Mouse (Mus musculus): Measurements from ENCODE around the gene Ube2b.

The Ube2b gene

DNA sequence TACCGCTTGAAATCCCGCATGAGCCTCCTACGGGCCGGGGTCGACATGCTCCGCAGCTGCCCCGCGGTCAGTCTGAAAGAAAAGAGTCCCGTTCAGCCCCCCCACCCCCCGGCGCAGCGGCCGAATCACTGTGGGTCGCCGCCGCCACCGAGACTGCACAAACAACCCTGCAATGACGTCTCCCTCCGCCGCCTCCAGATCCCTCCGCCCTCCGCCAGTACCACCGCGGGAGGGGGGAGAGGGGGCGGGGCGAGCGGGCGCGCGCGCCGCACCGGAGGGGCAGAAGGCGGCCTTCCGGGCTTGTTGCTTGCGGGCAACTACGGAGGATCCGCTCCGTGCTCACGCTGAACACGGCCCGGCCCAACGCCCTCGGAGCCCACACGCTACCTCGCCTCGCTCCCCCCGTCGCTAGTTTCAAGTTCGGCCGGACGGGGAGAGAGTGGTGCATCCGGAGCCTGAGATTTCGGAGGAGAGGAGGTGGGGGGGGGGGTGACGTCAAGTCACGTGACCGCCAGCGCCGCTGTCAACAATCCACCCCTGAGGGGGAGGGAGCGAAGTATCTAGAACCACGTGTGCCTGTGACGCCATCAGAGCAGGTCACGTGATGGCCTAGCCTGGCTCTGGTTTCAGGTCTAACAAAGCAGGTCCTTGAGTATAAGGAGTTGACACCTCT is at the start of gene Ube2b:
TSS of gene Ube2b (minus strand) at position 473 of the 673 bp plus-strand sequence.
- peak; percentile 96 for DNase-seq

DNA sequence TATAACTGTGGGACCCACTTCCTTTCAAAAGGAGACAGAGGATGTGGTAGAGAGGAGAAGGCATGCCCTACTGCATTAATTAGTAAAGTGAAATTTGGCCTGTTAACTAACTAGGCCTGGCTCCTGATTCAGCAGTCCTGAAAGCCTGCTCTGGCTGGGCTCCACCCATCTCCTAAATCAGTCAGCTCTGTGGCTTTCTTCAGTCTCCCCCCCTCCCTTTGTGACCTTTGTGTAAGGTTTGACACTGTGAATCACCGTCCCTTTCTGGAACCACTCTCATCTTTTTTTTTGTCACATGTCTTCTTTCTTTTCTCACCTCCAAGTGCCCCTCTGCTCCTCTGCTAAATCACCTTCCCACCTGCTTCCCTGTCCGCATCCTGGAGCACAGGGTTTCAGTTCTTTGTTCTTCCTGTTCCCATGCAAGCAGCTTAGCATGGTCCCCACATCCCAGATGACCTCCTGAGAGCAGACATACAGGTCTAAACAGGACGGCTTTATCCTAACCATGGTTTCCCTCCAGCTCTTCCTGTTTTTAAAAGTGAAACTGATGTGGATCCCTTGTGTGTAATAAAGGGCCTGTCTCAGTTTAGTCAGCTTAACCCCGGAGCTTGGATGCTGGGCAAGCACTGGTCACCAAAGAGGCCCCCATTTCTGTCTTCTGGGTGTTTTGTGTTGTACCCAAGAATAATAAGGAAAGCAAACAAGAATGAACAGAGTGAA is 46.0 kb upstream of the Ube2b start:
- DNase-seq: no peak

DNA sequence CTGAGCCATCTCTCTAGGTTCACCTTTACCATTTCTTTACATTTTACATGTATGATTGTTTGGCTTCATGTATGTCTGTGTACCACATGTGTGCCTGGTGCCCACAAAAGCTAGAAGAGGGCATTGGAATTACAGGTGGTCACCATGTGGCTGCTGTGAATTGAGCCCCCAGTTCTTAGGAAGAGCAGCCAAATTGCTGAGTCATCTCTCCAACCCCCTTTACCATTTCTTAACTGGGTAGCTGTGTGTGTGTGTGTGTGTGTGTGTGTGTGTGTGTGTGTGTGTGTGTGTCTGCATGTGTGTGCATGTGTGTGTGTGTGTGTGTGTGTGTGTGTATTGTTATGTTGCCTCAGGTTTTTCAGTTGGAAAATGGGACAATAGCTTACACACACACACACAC is 43.6 kb upstream of the Ube2b start:
- no peak for DNase-seq

DNA sequence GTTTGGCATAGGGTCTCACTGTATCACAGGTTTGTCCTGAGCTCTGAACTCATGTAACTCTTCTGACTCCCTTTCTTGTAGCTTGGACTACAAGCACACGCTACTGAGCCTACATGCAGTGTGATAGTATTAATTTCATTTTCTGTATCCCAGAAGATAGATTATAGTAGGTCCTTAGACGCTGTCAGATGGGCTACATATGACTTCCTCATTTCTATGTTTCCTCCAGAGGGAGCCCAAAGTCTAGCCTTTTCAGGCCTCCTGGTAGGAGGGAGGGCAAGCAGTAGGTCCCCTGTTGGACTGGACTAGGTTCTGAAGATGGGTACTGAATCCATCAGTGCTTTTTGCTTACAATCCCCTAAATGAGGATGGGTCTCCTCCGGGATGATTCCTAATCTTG is 42.7 kb upstream of the Ube2b start:
- no peak for DNase-seq

DNA sequence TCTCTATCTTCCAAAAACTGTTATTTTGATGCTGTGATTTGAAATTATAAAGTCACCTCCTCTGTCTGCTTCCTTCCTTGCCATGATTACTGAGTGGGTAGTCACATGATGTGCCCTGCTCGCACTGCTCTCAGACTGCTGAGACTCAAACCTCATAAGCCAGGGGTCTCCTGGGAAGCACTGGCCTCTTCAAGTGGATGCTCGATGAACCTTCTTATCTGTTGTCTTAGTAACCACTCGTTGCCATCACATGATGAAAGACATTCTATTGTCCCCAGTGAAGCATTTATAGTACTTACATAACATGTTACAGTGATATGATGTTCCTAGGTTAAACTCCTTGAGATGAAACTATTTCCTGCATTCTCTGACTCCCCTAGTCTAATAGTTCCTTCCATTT is 37.1 kb upstream of the Ube2b start:
- no peak for DNase-seq

GRCm38 (mm10) chr11:52035905-52036304 is 35.3 kb upstream of the Ube2b start:
- no peak for DNase-seq

DNA sequence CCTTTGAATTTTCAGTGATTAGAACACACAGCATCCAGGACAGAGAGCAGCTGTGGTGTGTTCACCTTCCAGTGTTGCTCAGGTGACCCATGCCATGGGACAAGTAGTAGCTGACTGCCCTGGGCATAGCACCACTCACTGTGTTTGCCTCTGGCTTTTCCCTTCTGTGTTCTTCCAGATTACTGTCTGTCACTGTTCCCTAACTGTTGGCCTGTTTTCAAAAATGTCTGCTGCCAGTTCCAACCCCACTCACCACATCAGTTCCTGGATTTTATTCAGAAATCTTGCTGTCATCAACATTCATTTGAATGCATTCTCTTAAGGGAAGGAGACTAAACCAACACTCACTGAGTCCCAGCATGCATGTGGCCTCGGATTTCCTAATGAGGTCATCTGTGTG is 33.4 kb upstream of the Ube2b start:
- DNase-seq: no peak

DNA sequence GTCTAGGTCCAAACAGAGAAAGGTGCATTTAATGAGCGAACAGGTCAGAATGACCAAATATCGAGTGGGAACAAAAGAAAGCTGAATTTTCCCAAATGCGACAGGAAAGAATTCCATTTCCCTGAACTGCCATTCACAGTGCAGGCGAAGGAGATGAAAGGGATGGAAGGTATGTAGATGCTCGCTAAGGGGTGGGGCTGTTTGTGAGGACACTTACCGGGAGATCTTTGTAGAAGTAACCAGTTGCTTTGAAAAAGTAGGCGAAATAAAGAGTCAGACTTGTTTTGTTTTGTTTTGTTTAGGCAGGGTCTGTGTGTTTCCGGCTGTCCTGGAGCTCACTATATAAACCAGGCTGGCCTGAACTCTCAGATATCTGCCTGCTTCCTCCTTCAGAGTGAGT is 31.8 kb upstream of the Ube2b start:
- no peak for DNase-seq

DNA sequence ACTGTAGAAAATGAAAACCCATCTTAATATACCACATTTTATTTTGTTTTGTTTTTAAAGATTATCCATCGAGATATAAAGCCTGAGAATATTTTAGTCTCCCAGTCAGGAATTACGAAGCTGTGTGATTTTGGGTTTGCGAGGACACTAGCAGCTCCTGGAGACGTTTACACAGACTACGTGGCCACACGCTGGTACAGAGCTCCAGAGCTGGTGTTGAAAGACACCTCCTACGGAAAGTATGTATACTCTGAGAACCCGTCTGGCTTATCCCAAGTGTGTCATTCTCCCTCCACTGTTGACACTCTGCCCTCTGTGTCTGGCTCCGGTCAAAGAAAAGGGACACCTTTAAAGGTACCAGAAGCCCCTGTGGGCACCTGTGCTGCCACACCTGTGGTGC is 17.7 kb upstream of the Ube2b start:
- DNase-seq: no peak

- DNase-seq: no peak
Measured at GRCm38 (mm10) chr11:52011541-52011940, 11.0 kb upstream of the Ube2b start.

- DNase-seq: no peak
Measured at GRCm38 (mm10) chr11:52011011-52011410, 10.4 kb upstream of the Ube2b start.

- DNase-seq: no peak
Measured at GRCm38 (mm10) chr11:52005586-52005985, 5.0 kb upstream of the Ube2b start.

DNA sequence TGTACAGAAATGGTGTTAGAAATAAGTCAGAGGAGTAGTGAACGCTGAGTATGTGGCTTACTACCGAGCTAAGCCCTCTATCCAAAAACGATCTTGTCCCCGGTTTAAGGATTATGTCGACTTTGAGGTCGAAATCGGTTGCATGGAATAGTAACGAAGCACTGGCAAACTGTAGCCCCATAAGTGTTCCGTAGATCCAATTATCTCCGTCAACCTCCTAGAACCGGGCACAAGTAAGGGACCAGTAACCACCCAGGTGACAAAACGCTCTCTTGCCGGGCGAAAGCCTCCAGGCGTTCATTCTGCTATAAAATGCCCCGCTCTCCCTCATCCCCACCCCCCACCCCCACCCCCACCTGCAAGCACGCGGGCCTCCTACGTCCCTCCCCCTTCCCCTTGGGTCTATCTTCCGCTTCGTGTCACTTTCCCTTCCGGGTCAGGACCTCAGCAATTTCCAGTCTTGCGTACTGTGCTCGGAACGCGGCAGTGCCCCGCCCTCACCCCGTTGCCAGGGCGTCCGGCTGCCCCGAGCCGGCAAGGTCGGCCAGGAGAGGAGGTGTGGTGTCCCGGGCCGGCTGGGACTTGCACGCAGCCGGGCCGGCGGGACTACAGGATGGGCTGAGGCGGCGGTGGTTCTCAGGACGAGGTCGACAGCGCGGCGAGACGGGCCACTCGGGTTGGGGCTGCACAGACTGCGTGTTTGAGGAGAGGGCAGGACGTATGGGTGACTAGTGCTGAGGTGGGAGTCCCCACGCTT is 3.4 kb upstream of the Ube2b start, which contains the start of gene Cdkl3:
TSS of gene Cdkl3 (plus strand) at position 450 of the 757 bp plus-strand sequence.
- peak; percentile 80 for DNase-seq

DNA sequence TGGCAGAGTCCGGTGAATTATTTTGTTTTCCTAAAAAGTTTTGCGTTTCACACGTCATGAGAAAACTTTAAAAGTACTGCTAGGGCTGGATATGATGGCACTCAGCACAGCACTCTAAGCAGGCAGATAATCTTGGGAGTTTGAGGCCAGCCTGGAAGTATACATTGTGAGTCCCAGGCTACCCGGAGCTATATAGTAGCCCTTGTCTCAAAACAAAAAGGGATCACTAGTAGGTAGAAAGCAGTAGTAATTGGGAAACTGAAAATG is 2.9 kb upstream of the Ube2b start:
- no peak for DNase-seq

DNA sequence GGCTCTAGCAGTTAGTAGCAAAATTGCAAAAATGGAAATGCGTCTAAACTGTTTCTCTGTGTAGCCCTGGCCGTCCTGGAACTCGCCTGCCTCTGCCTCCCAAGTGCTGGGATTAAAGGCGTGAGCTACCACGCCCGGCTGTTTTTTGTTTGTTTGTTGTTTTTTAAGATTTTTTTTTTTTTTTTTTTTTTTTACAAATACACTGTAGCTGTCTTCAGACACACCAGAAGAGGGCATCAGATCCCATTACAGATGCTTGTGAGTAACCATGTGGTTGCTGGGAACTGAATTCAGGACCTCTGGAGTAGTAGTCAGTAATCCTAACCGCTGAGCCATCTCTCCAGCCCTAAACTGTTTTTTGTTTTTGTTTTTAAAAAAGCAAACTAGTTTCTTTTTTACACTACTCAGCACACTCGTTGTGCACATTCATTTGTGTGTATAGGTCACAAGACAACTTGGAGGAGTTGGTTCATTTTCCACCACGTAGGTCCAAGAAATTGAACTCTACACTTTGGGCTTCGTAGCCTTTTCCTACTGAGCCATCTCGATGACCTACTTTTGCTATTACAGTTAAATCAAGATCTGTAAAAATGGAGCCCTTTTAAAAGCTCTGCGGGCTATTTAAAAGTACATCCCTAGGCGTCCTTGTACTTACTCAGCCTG is 2.4 kb upstream of the Ube2b start:
- DNase-seq: no peak

- DNase-seq: no peak
Measured at GRCm38 (mm10) chr11:52001861-52002260, 1.3 kb upstream of the Ube2b start.

GRCm38 (mm10) chr11:52001341-52001740 is 779 bp upstream of the Ube2b start:
- DNase-seq: no peak

DNA sequence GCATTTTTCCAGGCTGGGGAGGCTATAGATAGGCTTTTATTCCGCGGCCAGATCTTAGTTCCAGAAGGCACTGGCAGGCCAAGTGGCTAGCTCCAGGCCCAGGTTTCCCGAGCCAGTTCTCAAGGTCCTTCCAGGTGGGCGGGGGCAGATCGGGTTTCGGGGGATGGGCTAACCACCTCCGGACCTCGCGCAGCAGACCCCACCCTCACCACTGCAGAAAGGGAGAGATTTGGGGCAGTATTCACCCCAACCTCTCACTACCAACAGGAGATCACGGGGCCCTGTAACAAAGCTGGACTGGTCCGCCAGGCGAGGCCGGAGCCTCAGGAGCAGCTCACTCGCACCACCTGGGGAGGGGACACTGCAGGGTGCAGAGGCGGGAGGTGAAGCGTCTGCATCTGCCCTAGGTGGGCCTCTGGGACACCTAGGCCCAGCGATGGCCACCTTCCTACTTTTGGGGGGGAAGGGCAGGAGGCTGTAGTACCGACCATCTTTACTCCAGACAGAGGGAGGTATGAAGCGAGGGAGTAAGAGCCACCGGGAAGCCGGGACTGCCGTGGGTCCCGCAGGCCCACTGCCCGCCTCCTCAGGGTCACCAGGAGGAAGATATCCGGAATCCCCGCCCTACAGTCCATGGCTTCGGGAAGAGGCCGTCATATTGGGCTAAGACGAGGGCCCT is 812 bp downstream of the Ube2b start:
- peak; percentile 39 for DNase-seq

GRCm38 (mm10) chr11:51971644-51972043 is 28.9 kb downstream of the Ube2b start:
- DNase-seq: no peak

GRCm38 (mm10) chr11:51969511-51969910 is 31.1 kb downstream of the Ube2b start:
- no peak for DNase-seq

DNA sequence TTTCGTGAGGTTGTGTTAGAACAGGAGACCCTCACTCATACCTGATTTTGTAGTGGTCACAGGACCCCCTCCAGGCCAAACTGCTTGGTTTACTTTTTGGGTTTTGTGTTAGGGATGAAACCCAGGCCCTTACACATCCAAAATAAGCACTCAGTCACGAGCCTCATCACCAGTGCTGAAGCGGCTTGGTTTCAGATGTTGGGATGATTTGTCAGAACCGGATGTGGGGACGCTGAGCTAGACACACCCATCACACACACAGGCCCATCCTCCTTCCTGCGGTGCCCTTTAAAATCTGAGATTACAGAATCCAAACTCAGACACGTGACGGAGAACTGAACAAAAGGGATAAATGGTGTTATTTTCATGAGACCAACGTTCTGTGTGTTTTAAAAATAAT is 31.7 kb downstream of the Ube2b start:
- no peak for DNase-seq

DNA sequence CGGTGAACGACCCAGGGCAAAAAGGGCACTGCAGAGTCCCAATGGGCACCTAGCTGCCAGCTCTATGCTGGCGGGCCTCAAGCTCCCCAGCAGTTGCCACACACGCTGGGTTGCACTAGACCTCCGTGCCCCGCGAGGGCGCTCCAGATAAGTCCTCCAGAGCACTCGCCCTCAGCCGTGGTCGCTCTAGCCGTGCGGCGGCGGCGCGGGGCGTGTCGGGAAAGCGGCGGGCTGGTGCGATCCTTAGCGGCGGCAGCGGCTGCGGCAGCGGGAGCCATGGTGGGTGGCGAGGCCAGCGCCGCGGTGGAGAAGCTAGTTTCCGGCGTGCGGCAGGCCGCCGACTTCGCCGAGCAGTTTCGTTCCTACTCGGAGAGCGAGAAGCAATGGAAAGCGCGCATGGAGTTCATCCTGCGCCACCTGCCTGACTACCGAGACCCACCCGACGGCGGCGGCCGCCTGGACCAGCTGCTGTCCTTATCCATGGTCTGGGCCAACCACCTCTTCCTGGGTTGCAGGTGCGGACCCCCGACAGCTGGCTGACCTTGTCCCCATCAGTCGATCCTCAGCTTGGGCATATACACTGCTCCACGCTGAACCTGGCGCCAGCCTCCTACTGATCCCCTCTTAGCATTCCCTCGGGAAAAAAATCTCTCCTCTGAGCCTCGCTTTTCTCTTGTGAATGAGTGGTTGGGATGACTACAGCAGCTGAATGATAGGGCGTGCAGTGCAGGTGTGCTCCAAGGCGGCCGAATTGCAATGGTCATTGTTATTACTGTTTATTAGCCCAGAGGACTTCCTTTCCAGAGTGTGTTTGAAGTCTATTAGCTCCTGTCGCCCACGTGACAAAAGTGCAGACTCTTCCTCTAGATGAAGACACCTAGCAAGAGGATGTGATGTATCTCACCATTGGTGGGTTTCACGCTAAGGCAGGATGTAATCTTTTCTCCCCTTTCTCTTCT is 32.8 kb downstream of the Ube2b start, which contains the start of gene Cdkn2aipnl:
TSS of gene Cdkn2aipnl (plus strand) at position 219 of the 959 bp plus-strand sequence.
- peak; percentile 98 for DNase-seq
